Mouse (Mus musculus) ES-Bruce4 (cell line): ENCODE data around the gene Smok3c. TPM values are rescaled to one million over a fixed set of nuclear protein-coding genes. Genes with fewer than 3 reads are reported as not detected.
"Not testable (repeated sequence)": the region's sequence is repeated elsewhere in the genome, so short reads cannot be mapped to it uniquely, and the experiment has no call there.

Experiments used
- H3K27ac ChIP-seq: 2 replicates; pipeline ENCODE4 v1.5.1; 2012; ENCODE audit warnings: low read length, inconsistent platforms; ENCODE audit not compliant: insufficient read depth
- H3K27me3 ChIP-seq: 2 replicates; pipeline ENCODE4 v1.6.1; 2012; ENCODE audit warnings: mild to moderate bottlenecking, low read length, inconsistent platforms; ENCODE audit not compliant: control insufficient read depth, poor library complexity, insufficient read depth, severe bottlenecking
- H3K36me3 ChIP-seq: 2 replicates; pipeline ENCODE4 v1.6.1; 2012; ENCODE audit warnings: inconsistent platforms, mild to moderate bottlenecking, low read length, moderate library complexity; ENCODE audit not compliant: control insufficient read depth, poor library complexity, insufficient read depth, severe bottlenecking
- H3K4me1 ChIP-seq: one replicate; pipeline ENCODE4 v1.8.1; 2011; ENCODE audit warnings: low read length; ENCODE audit not compliant: control insufficient read depth, insufficient read depth
- H3K4me3 ChIP-seq: 2 replicates; pipeline ENCODE4 v1.5.1; 2011; ENCODE audit warnings: low read depth, mild to moderate bottlenecking, low read length
- H3K9ac ChIP-seq: 2 replicates; pipeline ENCODE4 v1.6.1; 2012; ENCODE audit warnings: low read depth, mild to moderate bottlenecking, inconsistent platforms; ENCODE audit not compliant: poor library complexity, severe bottlenecking
- H3K9me3 ChIP-seq: replicated peaks from 2 replicates; pipeline ENCODE4 v1.6.1; 2012; ENCODE audit warnings: mild to moderate bottlenecking, low read length, inconsistent platforms; ENCODE audit not compliant: control insufficient read depth, poor library complexity, insufficient read depth, severe bottlenecking
- CTCF ChIP-seq: IDR thresholded peaks from one replicate; pipeline ENCODE4 v1.8.1; 2011; ENCODE audit warnings: low read depth, low read length
- EP300 ChIP-seq: IDR thresholded peaks from 2 replicates; pipeline ENCODE4 v1.6.1; 2011; ENCODE audit warnings: low read depth, low read length; ENCODE audit not compliant: insufficient read depth
- POLR2A ChIP-seq: IDR thresholded peaks from one replicate; pipeline ENCODE4 v1.8.1; 2011; ENCODE audit warnings: low read length; ENCODE audit not compliant: insufficient read depth
- polyA plus RNA-seq: library from polyadenylated mRNA; stranded (reverse); fragments of >200 nt; gene quantifications from 2 replicates; pipeline ENCODE4 v1.2.4, GENCODE M21; 2011; ENCODE audit warnings: low read depth; ENCODE audit not compliant: missing spikeins, insufficient read depth, insufficient read length

Gene Smok3c
- polyA plus RNA-seq, 1 experiment: not detected

DNA sequence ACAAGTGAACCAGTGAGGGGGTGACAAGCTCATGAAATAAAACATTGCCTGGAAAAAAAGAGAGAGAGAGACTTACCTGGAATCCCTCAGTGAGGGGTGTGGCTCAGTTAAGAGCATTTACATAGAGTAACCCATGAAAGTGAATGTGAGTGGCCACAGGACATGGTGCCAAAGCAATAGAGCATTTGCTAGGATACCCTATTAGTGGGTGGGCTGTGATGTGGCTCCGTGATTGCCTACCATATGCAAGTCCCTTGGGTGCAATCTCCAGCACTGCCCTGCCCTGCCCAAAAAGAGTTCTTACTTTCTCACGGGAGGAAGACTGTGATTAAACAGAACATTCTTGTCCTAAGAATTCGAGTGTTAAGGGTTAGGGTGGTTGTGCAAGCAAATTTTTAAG is 54.1 kb downstream of the Smok3c start:
- Histone ChIP-seq H3K27me3 (no peaks in the 10 kb centered on the region), H3K9me3 (no peaks in the 10 kb centered on the region), H3K9ac (no peak overlapping the region), H3K4me1 (no peaks in the 10 kb centered on the region), H3K4me3 (no peak overlapping the region), H3K36me3 (peaks cover 20% of the 10 kb centered on the region), H3K27ac (no peak overlapping the region)
- TF ChIP-seq POLR2A (no peak), EP300 (no peak), CTCF (no peak)

DNA sequence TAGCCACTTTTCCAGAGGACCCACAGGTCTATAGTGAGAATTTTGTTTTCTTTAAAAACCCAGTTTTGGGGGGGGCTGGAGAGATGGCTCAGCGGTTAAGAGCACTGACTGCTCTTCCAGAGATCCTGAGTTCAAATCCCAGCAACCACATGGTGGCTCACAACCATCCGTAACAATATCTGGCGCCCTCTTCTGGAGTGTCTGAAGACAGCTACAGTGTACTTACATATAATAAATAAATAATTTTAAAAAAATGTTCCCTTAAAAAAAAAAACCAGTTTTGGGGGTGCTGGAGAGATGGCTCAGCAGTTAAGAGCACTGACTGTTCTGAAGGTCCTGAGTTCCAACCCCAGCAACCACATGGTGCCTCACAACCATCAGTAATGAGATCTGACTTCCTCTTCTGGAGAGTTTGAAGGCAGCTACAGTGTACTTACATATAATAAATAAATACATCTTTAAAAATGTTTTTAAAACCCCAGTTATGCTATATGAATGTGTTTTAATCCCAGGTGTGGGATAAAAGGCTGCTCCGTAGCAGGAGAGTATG is 56.9 kb downstream of the Smok3c start:
- not testable (repeated sequence) for H3K36me3 ChIP-seq, H3K9me3 ChIP-seq, H3K9ac ChIP-seq, H3K4me1 ChIP-seq, H3K27ac ChIP-seq, H3K27me3 ChIP-seq, H3K4me3 ChIP-seq

Other genes with a start within 250 kb of the Smok3c start
- not detected in 2 replicates for gene Pilra, start 216.9 kb upstream of the Smok3c start, polyA plus RNA-seq
- gene Pilrb1, start 195.1 kb upstream of the Smok3c start, polyA plus RNA-seq: not detected in 2 replicates
- not detected in 2 replicates for gene Pilrb2, start 181.4 kb upstream of the Smok3c start, polyA plus RNA-seq
- not detected in 2 replicates for gene Cyp3a13, start 131.6 kb upstream of the Smok3c start, polyA plus RNA-seq
- not detected in 2 replicates for gene Gjc3, start 90.1 kb upstream of the Smok3c start, polyA plus RNA-seq
- gene Azgp1, start 71.7 kb upstream of the Smok3c start, polyA plus RNA-seq: not detected in 2 replicates
- gene Smok3a, start 31.9 kb upstream of the Smok3c start, polyA plus RNA-seq: not detected in 2 replicates
- not detected in 2 replicates for gene Smok3b, start 31.8 kb upstream of the Smok3c start, polyA plus RNA-seq
- 15.1 and 15.3 TPM in 2 replicates for gene Zkscan1, start 31.9 kb downstream of the Smok3c start, polyA plus RNA-seq
- gene Zscan21, start 63.7 kb downstream of the Smok3c start, polyA plus RNA-seq: 27.3 and 29.2 TPM in 2 replicates
- 10.0 and 12.4 TPM in 2 replicates for gene Zfp113, start 102.5 kb downstream of the Smok3c start, polyA plus RNA-seq
- 121 and 122 TPM in 2 replicates for gene Cops6, start 107.9 kb downstream of the Smok3c start, polyA plus RNA-seq
- gene Ap4m1, start 118.8 kb downstream of the Smok3c start, polyA plus RNA-seq: 11.4 and 14.7 TPM in 2 replicates
- 298 and 304 TPM in 2 replicates for gene Mcm7, start 119.2 kb downstream of the Smok3c start, polyA plus RNA-seq
- gene Taf6, start 134.3 kb downstream of the Smok3c start, polyA plus RNA-seq: 51.6 and 55.4 TPM in 2 replicates
- gene Cnpy4, start 134.3 kb downstream of the Smok3c start, polyA plus RNA-seq: 22.7 and 24.3 TPM in 2 replicates
- 0.68 and 1.4 TPM in 2 replicates for gene Mblac1, start 141.1 kb downstream of the Smok3c start, polyA plus RNA-seq
- gene Nxpe5, start 172.7 kb downstream of the Smok3c start, polyA plus RNA-seq: not detected in 2 replicates
- 21.1 and 24.3 TPM in 2 replicates for gene Lamtor4, start 202.3 kb downstream of the Smok3c start, polyA plus RNA-seq
- 14.7 and 16.6 TPM in 2 replicates for gene BC037034, start 210.8 kb downstream of the Smok3c start, polyA plus RNA-seq
- 0.30 and 0.84 TPM in 2 replicates for gene Gal3st4, start 219.6 kb downstream of the Smok3c start, polyA plus RNA-seq
- not detected in 2 replicates for gene Gm43720, start 226.8 kb downstream of the Smok3c start, polyA plus RNA-seq
- 14.6 and 15.4 TPM in 2 replicates for gene Gpc2, start 226.8 kb downstream of the Smok3c start, polyA plus RNA-seq
- gene Stag3, start 227.0 kb downstream of the Smok3c start, polyA plus RNA-seq: 16.5 and 24.6 TPM in 2 replicates